Mouse (Mus musculus) sigmoid colon, adult 10 weeks (tissue): ENCODE results near the gene Zfp799. TPM values are rescaled to one million over a fixed set of nuclear protein-coding genes. Genes with fewer than 3 reads are reported as not detected.

Experiments
- polyA plus RNA-seq: library from polyadenylated mRNA; stranded (reverse); fragments of 350-450 nt; fragmentation: Illumina TruSeq; extraction: RNeasy Lipid Tissue Mini Kit (QIAGEN cat#74804); gene quantifications from one replicate; pipeline ENCODE4 v1.2.3, GENCODE M21; 2014; ENCODE audit warnings: low read depth, low replicate concordance

Zfp799 gene
- 24.1 TPM for polyA plus RNA-seq

DNA sequence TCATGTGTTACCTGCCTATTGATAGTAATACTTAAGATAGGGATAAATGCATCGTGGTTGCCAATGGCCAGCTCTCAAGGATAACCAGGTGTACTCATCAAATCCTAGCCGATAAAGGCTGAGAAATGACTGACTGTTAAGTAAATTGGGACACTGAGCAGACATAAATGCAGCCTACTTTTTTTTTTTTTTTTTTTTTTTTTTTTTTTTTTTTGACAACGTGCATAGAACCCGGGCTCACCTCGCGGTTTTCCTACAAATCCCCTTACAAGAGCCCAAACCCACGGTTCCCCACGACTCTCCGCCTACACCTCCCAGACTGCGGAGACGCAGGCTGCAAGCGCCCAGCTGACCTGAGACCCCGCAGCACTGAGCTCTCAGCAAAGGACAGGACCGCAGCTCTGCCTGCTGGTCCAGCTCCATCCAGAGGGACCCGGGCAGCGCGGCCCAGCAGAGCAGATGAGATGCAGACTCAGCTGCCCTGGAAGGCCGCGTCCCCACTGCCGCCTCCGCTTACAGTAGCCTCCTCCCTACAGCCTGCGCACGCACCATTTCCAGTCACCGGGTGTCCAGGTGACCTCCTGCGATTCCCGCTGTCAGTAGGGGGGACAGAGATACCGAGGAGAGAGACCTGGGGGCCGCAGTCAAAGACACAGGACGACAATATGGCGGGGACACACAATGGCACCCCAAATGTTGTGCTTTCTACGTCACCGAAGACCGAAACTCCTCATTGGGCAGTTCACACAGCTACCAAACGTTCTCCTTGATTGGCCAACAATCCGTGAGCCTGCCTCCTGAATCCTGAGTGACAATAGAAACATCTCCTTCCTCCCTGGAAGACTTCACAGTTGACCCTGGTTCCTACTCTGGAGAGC is at the start of gene Zfp799:
Gene Zfp799, minus strand, starts transcription at position 722 of the 878 bp plus-strand sequence.

GRCm38 (mm10) chr17:32809544-32810374 is 20.3 kb downstream of the Zfp799 start, which contains the start of gene Zfp811:
Gene Zfp811, minus strand, starts transcription at chr17:32809931.

DNA sequence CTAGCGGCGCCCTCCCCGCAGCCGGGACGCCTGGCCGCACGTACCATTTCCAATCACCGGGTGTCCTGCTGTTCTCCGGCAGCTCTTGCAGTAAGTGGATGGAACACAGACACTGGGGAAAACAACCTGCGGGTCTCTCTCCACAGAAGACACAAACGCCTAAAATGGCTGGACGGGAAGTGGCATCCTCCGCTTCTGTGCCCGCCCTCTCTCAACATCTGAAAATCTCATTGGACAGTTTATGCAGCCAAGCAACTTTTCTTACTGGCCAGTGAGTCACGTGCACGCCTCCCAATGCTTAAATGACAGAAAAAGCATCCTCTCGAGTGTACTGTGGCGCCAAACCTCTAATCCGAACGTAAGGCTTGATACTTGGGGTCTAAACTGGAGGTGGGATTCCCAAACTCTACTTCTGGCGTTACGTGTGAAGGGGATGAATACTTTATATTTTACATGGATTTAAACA is 41.9 kb downstream of the Zfp799 start, which contains the start of gene Zfp871:
Gene Zfp871, minus strand, starts transcription at position 194 of the 466 bp plus-strand sequence.

Other genes with a start within 250 kb of the Zfp799 start
- not detected for gene Cyp4f37, start 209.0 kb downstream of the Zfp799 start, polyA plus RNA-seq
- 13.2 TPM for gene Cyp4f40, start 171.4 kb downstream of the Zfp799 start, polyA plus RNA-seq
- gene Cyp4f15, start 144.6 kb downstream of the Zfp799 start, polyA plus RNA-seq = not detected
- 80.2 TPM for gene Zfp871, start 42.0 kb downstream of the Zfp799 start, polyA plus RNA-seq
- gene Zfp811, start 20.3 kb downstream of the Zfp799 start, polyA plus RNA-seq = 5.5 TPM
- 8.9 TPM for gene Zfp870, start 61.4 kb upstream of the Zfp799 start, polyA plus RNA-seq
- gene Cyp4f14, start 87.1 kb upstream of the Zfp799 start, polyA plus RNA-seq = 33.8 TPM
- gene Cyp4f13, start 117.1 kb upstream of the Zfp799 start, polyA plus RNA-seq = 23.7 TPM
- gene Zfp472, start 135.6 kb upstream of the Zfp799 start, polyA plus RNA-seq = 21.5 TPM
- 26.9 TPM for gene Zfp952, start 162.9 kb upstream of the Zfp799 start, polyA plus RNA-seq
- 15.7 TPM for gene Zfp763, start 203.1 kb upstream of the Zfp799 start, polyA plus RNA-seq
- not detected for gene 4921501E09Rik, start 237.8 kb upstream of the Zfp799 start, polyA plus RNA-seq